Mouse (Mus musculus) spleen, postnatal 36 days (tissue): ENCODE measurements around the gene Sh3bp4.
A peak's percentile ranks its signal among the peaks of the same experiment; 100 is the strongest.

Source experiments
- DNase-seq, 2 experiments: peaks; one replicate each; pipeline ENCODE4 v3.0.0; 2022; ENCODE audit warnings: low spot score in 2 of 2, mixed read lengths in 1 of 2

Sh3bp4 gene

DNA sequence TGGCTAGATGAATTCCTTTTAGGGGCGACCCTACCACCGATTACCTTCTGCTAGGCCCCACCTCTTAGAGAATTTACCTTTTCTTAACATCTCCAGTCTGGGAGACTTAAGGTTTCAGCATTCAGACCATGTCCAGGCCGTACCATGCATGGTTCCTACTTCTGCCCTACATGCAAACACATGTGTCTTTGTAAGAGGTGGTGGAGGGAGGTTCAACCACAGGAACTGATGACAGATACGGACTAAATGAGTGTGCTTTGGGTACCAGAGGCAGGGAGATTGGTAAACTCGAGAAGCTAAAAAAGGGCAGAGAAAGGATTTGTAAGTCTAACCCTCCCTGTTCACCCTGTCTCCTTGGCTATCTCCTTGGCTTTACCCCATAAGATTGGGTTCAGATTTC lies 23.5 kb downstream of the Sh3bp4 start:
- DNase-seq: no peak

DNA sequence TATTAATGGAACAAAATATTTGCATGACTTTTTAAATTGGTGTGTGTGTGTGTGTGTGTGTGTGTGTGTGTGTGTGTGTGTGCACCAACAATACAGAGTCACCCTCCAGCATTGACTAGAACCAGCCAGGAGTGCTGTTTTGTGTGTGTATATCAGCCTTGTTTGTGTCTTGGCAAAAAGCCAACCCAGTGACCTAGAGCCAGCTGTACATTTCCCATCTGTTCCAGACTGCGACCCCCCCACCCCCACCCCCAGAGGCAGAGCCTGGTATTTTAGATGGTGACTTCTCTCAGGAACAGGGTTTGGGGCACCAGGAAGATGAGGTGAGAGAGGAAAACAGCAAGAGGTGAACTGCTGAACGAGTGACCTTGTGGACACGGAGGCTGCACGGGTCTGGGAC lies 24.2 kb downstream of the Sh3bp4 start:
- no peak for DNase-seq

DNA sequence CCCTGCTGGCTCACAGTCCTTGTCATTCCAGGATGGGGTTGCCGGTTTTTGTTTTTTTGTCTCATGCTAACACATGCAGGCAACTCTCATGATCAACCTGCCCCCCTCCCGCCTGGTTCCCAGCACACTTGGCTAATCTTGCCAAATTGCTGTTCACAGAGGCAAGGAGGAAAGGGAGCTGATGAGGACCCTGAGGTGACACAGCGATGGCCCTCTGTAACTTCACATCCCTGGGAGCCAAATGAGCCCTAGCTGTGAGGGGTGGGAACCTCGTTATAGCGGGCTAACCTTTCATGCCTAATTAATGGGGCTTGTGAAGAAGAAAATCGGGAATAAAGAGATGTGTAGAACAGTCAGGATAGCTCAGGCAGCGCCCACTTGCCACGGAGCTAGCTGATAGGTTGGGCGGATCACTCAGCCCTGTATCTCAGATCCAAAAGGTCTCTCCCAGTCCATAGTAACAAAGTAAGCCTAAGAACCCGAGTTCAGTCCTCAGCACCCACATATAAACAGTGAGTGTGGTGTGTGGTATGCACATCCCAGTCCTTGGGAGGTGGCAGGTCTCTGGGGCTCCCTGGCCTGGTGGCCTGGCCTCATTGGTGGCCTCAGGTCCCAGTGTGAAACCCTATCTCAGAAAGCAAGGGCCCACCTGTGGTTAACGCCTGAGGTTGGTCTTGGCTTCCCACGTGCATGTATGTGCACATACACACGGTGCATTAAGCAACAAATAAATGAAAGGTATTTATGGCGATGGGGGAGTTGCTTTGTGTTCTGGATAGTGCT lies 25.6 kb downstream of the Sh3bp4 start:
- no peak for DNase-seq

DNA sequence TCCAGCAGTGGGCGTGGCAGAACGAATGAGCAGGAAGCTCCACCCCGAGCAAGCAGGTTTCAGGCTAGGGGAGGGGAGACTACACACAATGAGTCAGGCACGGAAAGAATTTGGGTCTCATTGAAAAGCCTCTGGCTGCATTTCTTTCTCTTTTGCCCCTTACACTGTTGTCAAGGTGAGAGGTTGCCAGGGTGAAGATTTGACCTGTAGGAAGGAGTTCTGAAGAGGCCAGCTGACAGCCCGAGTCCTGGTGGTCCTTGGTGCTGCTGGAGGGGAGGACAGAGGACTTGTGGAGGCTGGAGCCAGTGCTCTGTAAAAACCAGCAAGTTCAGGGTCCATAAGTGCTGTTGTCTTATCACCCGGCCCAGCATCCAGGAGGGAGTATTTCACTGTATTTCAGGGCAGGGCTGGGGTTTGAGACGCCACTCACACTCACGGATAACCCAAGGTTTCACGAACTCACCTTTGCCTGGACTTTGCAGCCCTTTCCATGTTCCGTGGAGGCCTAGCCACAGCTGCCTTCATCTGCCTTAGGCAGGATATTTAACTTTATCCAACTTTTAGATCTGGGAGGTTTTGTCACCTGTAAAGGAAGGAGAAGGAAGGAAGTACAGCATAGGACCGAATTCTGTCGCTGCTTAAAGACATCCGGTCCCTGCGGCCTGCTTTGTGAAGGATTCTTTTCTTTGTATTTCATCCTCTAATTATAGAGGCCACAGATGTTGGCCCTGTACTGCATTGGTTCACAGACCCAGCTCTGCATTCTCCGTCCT lies 32.2 kb downstream of the Sh3bp4 start:
- no peak for DNase-seq

DNA sequence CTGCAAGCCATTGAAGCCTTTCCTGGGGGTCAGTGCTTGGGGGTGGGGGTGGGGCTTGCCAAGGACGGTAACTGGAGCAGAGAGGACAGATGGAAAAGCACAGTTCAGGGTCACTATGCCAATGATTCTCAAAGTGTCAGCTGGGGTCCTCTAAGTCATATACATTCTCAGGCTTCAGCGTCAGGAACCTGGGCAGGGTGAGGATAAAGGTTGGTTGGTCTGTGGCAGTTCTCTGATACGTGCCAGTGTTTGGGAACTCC lies 32.7 kb downstream of the Sh3bp4 start:
- DNase-seq: no peak

DNA sequence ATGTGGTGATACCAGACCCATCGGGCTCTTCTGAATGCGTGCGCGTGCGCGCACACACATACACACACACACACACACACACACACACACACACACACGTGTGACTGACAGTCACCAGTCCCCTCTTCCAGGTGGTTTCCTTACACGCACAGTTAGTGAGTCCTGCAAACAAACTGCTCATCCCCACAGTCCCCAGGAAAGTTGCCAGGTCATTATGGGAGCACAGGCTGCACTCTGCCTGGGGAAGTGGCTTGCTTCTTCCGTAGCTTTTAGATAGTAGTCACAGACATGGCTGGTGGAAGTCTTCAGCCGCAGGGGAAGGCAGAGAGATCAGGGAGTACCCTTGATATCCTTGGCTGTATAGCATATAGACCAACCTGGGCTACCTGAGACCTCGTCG lies 33.3 kb downstream of the Sh3bp4 start:
- DNase-seq: no peak

DNA sequence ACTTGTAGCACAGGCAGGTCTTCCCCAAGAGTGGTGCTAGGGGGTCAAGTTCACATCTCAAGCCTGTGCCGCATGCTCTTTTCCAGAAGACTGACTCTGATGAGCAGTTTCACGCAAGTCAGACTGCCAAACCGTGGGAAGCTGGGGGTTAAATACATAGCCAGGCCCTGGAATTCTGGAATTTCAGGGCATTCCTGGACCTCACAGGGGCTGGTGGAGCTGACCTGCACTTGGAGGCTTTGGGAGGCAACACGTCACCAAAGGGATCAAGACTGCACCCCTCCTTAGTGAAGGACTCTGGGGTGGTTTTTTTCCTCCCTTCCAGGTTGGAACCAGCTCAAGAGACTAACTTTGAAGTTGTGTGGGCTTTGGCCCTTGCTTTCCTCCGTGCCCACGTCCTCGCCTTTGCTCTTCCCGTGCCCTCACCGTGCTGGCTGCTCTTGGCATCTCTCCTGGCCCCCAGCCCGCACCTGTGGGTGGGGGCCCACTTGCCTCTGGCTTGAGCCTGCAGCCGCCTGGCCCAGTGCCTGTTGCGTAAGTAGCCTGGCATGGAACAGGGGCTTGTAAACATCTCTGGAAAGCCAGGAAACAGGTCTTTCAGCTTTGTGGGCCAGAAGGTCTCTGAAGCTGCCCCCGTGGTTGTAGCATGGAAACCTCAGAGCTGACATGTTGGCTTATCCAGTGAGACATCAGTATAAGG lies 34.0 kb downstream of the Sh3bp4 start:
- no peak for DNase-seq

DNA sequence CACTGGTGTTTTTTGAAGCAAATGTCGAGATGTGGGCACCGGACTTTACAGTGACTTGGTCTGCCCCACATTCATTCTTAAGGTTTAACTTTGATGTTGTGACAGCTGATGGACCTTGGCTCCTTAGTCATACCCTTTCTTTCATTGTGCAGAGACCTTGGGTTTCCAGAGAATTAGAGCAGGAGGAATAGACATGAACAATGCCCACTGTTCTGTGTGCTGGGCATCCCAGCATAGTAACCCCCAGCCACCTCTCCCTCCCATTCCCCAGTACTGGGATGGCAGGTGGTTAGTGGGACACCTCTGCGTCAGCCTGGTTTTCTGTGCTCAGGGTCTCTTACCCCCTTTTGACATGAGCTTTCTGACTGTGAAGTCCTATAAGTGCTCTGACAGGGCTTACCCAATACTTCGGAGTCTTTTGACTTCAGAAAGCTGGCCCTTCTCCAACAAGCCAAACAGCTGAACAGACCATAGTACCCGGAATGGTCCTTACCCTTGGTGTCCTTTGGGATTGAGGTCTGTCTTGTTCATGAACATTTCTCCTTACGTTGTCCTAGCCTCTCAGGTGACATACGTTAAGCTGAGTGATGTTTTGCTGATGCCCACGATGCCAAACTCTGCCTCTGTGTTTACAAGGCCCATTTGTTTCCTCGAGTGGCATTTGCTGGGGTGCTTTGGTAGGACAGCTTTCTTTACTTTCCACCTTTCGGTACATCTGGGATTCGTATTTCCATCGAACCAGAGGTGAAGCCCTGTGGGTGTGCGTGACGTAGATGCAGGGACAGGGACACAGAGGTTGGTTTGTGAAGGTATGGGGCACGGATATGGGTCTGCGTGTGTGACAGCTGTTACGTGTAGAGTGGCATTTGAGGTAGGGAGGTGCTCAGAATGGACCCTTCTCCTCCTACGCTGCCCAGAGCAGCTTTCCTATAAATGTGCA lies 35.9 kb downstream of the Sh3bp4 start:
- DNase-seq: no peak

DNA sequence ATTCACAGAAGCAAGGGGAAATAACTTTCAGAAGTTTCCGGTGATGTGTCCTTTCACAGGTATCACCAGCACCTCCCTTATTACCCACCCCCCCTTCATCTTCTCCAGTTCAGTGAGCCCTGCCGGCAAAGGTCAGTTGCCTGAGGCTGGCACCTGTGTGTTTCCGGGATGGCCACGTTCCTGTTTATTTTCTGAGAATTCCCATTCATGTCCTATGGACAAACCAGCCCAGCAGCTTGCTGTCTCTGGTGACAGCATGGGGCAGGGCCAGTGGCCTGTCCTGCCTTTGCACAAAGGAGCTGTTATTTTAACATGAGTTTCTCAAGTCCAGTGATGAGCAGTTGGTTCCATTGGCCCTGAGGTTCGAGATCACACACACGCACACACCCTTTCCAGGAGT lies 37.3 kb downstream of the Sh3bp4 start:
- DNase-seq: no peak

DNA sequence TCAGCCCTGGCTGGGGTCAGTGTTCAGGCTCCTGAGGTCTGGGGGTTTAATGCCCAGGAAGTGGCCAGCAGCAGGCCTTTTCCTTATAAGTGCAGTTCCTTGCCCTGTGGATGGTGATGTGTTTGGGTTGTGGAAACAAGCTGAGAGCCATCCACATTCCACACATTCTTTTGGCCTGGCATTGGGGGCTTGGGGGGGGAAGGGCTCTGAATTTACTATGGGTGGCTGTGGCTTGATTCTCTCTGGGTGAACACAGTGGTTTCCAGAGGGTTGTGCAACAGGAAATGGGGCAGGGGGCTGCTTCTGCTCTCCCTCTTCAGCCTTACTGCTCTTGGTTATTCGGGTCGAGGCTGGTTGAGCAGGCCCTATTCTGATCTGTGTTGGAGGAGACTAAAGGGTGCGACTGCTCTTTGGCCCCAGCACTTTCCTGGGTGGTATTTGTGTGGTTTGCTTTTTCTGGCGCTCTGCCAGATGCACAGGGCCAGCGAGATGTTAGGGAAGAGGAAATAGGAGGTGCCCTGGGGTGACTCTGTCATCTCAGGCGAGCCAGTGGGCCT lies 38.2 kb downstream of the Sh3bp4 start:
- peak in 1 of 2 experiments; percentile 5 for DNase-seq

DNA sequence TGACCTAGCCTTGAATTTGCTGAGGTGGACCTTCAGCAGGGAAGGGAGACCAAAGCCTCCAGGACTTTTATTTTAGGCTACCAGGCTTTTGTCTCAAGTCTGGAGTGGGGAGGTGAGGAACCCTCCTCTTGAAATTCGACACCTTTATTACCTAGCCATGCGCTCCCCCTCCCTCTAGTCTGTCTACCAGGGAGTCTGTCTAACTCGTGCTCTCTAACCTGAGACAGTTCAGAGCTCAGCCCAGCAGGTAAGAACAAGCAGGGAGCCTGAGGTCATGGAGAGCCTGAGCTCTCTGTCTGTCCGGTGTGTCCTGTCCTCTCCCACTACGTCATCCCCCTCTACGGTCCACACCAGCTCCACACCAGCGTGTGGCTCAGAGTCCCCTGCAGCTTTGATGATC lies 39.6 kb downstream of the Sh3bp4 start:
- no peak for DNase-seq

DNA sequence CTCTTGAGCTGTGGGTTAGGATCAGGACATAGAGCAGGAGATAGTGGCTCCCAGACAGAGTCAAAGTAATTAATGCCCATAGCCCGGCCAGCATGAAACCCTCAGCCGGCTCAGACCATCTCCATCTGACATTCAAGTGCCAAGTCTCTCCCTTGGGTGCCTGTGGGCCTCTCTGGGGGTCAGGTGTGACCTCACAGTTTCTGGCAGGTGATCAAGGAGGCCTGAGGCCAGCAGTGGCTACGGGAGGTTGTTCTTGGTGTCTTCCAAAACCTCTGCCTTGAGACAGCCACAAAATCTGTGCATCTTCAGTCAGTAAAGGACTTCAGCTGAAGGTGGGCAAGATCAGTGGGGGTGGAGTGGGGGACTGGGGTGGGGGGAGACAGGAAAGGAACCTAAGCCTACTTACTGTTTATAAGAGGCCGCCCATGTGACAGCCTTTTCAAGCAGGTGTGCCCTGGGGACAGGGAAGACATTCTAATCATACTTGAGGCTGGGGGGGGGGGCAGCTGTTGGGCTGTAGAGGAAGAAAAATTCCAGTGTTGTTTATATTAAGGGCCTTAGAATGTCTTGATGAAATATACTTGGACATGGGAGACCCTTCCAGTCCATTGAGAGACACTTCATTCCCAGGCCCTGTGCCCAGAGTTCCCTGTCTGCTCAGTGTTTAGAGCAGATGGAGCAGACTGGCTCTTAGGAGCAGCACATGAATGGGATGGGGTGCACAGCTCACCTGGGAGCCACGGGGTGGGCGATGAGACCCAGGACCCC lies 40.7 kb downstream of the Sh3bp4 start:
- DNase-seq: no peak

DNA sequence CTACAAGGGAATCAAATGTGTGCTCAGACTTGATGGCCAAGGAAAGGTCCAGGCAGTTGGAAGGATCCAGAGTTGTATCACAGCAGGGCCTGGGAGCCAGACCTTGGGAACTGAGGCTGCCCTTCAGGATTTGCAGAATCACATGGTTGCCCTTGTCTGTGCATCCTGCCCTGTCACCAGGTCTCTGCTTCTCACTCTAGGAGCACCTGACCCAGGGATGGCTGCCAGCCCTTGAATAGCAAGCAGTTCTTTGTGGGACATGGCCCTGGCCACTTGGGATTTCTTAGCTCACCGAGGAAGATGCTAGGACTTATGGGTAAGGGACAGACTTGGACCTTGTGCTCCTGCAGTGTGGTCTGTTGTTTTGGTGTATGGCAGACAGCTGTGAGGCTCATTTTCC lies 42.3 kb downstream of the Sh3bp4 start:
- no peak for DNase-seq

DNA sequence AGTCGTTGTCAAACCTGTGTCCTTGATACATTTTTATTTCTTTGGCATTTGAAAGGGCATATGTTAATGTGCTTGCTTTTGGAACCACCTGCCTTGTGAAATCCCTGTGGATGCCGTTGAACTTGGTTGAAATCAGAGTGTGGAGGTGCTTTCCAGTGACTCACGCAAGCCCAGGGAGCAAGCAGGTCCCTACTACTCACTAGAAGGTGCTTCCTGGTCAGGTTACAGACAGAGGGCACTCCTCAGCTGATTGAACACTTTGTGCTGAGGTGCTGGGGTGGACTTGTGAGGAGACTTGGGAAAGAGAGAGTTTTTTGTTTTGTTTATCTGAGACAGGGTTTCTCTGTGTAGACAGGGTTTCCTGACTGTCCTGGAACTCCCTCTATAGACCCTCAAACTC lies 43.5 kb downstream of the Sh3bp4 start:
- DNase-seq: no peak

DNA sequence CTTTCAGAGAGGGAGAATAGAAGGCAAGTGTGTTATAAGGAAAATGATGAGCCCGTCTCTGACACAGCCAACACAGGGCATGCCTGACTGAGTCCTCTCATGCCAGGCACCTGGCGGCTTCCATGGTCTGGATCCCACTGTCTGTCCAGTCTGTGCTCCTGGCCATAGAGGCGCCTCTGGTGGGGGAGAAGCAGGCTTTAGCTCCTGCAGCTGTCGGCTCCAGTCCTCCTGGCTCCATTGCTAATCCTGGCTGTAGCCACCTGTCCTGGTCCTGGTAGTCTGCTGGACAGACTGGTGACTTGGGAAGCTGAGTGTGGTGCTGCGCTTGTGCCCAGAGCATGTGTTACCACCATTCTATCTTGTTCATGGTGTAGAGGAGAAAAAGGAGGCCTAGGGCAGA lies 46.8 kb downstream of the Sh3bp4 start:
- DNase-seq: no peak

DNA sequence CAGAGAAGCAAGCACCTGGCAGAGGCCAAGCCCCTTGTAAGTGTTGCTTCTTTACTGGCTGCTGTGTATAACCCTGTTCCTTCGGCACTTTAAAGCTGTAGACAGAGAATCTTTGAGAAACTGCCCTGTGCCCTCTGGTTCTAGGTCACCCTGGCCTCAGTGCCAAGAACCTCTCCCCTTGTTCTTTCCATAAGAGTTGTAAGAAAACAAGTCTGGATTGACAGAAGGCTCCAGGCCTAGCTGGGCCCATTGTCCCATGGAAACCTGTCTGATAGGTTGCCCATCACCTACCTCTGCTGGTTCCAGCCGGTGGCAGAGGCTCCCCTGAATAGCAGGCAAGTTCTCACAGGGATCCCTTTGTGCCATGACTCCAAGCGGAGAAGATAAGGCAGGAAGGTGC lies 47.9 kb downstream of the Sh3bp4 start:
- no peak for DNase-seq

DNA sequence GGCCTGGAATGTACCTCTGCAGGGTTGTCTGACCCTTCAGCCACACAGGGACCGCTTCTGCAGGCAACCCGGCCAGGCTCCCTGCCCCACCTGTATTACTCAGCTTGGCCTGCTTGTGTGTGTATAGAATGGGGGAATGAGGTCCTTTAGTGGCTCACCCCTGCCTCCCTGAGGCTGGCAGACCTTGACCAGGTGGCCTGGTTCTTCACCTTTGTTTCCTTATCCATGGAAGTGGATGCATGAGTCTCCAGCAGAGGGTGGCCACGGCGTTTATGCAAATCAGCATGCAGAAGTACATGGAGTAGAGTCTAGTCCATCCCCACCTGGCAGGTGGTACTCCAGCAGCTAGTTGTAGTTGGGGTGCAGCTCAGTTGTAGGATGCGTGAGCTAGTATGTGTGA lies 48.6 kb downstream of the Sh3bp4 start:
- DNase-seq: no peak

DNA sequence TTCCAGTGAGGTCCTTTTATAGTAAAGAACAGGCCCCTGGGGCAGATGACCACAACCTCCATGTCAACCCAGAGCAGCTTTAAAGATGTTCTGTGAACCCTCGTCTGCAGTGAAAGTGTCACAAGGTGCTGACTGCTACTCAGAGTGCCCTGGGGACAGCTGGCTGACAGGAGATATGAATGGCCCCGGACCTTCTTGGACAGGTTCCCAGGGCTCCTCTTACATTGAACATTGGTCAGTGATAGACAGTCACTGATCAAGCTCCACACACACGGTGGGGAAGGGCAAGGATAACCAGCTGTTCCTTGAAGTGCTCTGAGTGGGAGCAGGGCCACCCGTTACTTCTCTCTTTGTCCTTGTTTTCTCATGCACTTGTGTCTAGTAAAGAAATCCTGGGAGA lies 50.1 kb downstream of the Sh3bp4 start:
- no peak for DNase-seq

DNA sequence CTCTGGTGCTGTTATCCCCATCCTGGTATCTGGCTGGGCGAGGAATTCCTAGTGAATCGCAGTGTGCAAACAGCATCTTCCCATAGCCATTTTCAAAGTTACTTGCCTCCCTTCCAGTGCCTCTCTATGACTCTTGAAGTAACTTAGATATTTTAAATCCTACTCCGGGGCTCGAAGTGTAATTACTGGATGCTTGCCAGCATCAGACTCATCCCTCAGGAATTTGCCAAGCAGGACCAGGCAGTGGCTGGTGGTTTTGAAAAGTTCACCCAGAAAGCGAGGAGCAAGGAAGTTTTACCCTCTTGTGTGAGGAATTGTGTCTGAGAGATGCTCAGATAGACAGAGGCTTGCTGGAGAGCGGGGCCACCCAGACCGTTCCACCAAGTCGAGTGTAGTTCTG lies 51.3 kb downstream of the Sh3bp4 start:
- no peak for DNase-seq

DNA sequence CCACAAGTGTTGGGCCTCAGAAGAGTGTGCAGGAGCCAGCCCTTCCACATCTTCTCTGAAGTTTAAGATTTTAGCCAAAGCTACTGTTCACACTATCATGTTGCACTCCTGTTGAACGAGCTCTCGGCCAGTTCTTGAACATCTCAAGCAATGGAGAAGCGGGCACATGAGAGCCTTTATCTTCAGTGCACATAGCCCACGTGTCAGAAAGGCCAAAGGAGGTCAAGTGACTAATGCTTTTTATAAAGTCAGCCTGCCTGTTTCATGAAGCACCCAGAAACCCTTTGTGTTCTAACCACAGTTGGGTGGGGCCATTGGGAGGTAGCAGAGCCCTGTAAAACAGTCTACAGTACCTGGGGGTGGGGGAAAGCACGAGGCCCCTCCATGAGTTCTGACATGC lies 52.2 kb downstream of the Sh3bp4 start:
- DNase-seq: no peak

DNA sequence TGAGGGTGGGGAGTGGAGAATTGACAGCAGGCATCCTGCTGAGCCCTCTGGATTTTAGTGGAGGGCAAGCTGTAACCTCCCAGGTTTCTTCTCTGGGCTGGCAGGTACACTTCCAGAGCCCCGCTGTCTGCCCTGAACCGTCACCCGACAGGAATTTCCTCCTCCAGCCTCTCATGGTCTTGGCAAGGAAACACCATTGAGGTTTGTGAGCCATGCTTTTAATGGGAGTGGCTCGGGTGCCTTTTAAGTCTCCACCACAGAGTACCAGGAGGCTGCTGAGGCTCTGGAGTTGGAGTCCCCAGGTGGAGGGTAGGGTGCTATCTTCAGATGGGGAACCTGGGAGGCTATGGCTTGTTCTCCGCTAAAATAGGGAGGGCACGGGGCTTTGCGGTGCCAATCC lies 53.9 kb downstream of the Sh3bp4 start:
- DNase-seq: no peak
